Mouse (Mus musculus): ENCODE measurements around the gene Mroh2a. TPM values are rescaled to one million over a fixed set of nuclear protein-coding genes. Genes with fewer than 3 reads are reported as not detected.
A peak's percentile ranks its signal among the peaks of the same experiment; 100 is the strongest.

Gene Mroh2a
- polyA plus RNA-seq, 1 experiment from 2014 or later: 0.50 TPM

- no peak overlapping the region for H3K4me3 ChIP-seq
- peaks cover 55% of the 10 kb centered on the region for H3K9me3 ChIP-seq
- ATAC-seq (replicated peaks): no peak
- no peak overlapping the region for H3K27ac ChIP-seq
- 67% methylated on average over 7 of the region's 7 CpGs for WGBS
- no peaks in the 10 kb centered on the region for H3K4me1 ChIP-seq
- H3K27me3 ChIP-seq (replicated peaks): no peaks in the 10 kb centered on the region
- no peak overlapping the region for H3K9ac ChIP-seq
- no peak overlapping the region for H3K4me2 ChIP-seq
- H3K36me3 ChIP-seq (replicated peaks): no peaks in the 10 kb centered on the region
These were observed 70.9 kb downstream of the Mroh2a start for GRCm38 (mm10) chr1:88297480-88298258.

- Histone ChIP-seq H3K27ac (no peak overlapping the region), H3K27me3 (replicated peaks) (no peaks in the 10 kb centered on the region), H3K36me3 (replicated peaks) (no peaks in the 10 kb centered on the region), H3K4me3 (no peak overlapping the region), H3K4me1 (no peaks in the 10 kb centered on the region), H3K9ac (no peak overlapping the region), H3K9me3 (peaks cover 64% of the 10 kb centered on the region), H3K4me2 (no peak overlapping the region)
- ATAC-seq (replicated peaks): no peak
- 62% methylated on average over 4 of the region's 4 CpGs for WGBS
These were observed 72.1 kb downstream of the Mroh2a start for GRCm38 (mm10) chr1:88298686-88299528.

- H3K36me3 ChIP-seq (replicated peaks): no peaks in the 10 kb centered on the region
- no peak overlapping the region for H3K9ac ChIP-seq
- H3K9me3 ChIP-seq: peaks cover 69% of the 10 kb centered on the region
- 85% methylated on average over 2 of the region's 2 CpGs for WGBS
- no peak overlapping the region for H3K4me2 ChIP-seq
- H3K27ac ChIP-seq: no peak overlapping the region
- no peaks in the 10 kb centered on the region for H3K4me1 ChIP-seq
- ATAC-seq (replicated peaks): no peak
- no peak overlapping the region for H3K4me3 ChIP-seq
- no peaks in the 10 kb centered on the region for H3K27me3 ChIP-seq (replicated peaks)
These were observed 72.8 kb downstream of the Mroh2a start for GRCm38 (mm10) chr1:88299529-88299945.

GRCm38 (mm10) chr1:88300301-88301050, 73.7 kb downstream of the Mroh2a start:
- no peak overlapping the region for H3K4me3 ChIP-seq
- 46% methylated on average over 5 of the region's 5 CpGs for WGBS

GRCm38 (mm10) chr1:88301121-88302014, 74.6 kb downstream of the Mroh2a start:
- Histone ChIP-seq H3K27ac (no peak overlapping the region), H3K4me2 (no peak overlapping the region), H3K4me3 (no peak overlapping the region), H3K9me3 (peaks cover 78% of the 10 kb centered on the region), H3K9ac (no peak overlapping the region), H3K27me3 (replicated peaks) (no peaks in the 10 kb centered on the region), H3K4me1 (no peaks in the 10 kb centered on the region), H3K36me3 (replicated peaks) (no peaks in the 10 kb centered on the region)
- 69% methylated on average over 9 of the region's 9 CpGs for WGBS
- ATAC-seq (replicated peaks): no peak

More at GRCm38 (mm10) chr1:88300301-88301050, 73.7 kb downstream of the Mroh2a start:
- no peak overlapping the region for H3K4me2 ChIP-seq
- H3K4me1 ChIP-seq: no peaks in the 10 kb centered on the region
- no peak overlapping the region for H3K27ac ChIP-seq
- no peaks in the 10 kb centered on the region for H3K36me3 ChIP-seq (replicated peaks)
- H3K9ac ChIP-seq: no peak overlapping the region
- no peaks in the 10 kb centered on the region for H3K27me3 ChIP-seq (replicated peaks)
- ATAC-seq (replicated peaks): 0 out of 2 replicates have a peak, but pooled peaks have one; percentile 7
- H3K9me3 ChIP-seq: peaks cover 77% of the 10 kb centered on the region

- H3K4me3 ChIP-seq: no peak overlapping the region
- H3K4me2 ChIP-seq: no peak overlapping the region
- H3K27me3 ChIP-seq (replicated peaks): no peaks in the 10 kb centered on the region
- H3K27ac ChIP-seq: no peak overlapping the region
- H3K9ac ChIP-seq: no peak overlapping the region
- no peak for ATAC-seq (replicated peaks)
- WGBS: 63% methylated on average over 14 of the region's 14 CpGs
- H3K4me1 ChIP-seq: no peaks in the 10 kb centered on the region
- peaks cover 87% of the 10 kb centered on the region for H3K9me3 ChIP-seq
- no peaks in the 10 kb centered on the region for H3K36me3 ChIP-seq (replicated peaks)
These were observed 75.4 kb downstream of the Mroh2a start for GRCm38 (mm10) chr1:88302057-88302740.

GRCm38 (mm10) chr1:88303762-88304161, 77.0 kb downstream of the Mroh2a start:
- Histone ChIP-seq H3K9ac (no peak overlapping the region), H3K4me3 (no peak overlapping the region), H3K27ac (no peak overlapping the region), H3K36me3 (replicated peaks) (no peaks in the 10 kb centered on the region), H3K27me3 (replicated peaks) (no peaks in the 10 kb centered on the region), H3K4me2 (no peak overlapping the region), H3K9me3 (peaks cover 85% of the 10 kb centered on the region), H3K4me1 (no peaks in the 10 kb centered on the region)
- WGBS: 65% methylated on average over 6 of the region's 6 CpGs
- ATAC-seq (replicated peaks): no peak

- ATAC-seq (replicated peaks): no peak
- Histone ChIP-seq H3K4me3 (no peak overlapping the region), H3K9ac (no peak overlapping the region), H3K9me3 (peaks cover 86% of the 10 kb centered on the region), H3K4me2 (no peak overlapping the region), H3K27ac (no peak overlapping the region), H3K27me3 (replicated peaks) (no peaks in the 10 kb centered on the region), H3K36me3 (replicated peaks) (no peaks in the 10 kb centered on the region), H3K4me1 (no peaks in the 10 kb centered on the region)
- WGBS: 63% methylated on average over 8 of the region's 8 CpGs
These were observed 77.6 kb downstream of the Mroh2a start for GRCm38 (mm10) chr1:88304261-88304985.

GRCm38 (mm10) chr1:88305018-88305795, 78.4 kb downstream of the Mroh2a start:
- H3K4me2 ChIP-seq: no peak overlapping the region
- no peak overlapping the region for H3K27ac ChIP-seq
- H3K4me1 ChIP-seq: no peaks in the 10 kb centered on the region
- peaks cover 86% of the 10 kb centered on the region for H3K9me3 ChIP-seq
- H3K27me3 ChIP-seq (replicated peaks): no peaks in the 10 kb centered on the region
- 47% methylated on average over 6 of the region's 6 CpGs for WGBS
- no peak for ATAC-seq (replicated peaks)
- H3K36me3 ChIP-seq (replicated peaks): no peaks in the 10 kb centered on the region
- H3K4me3 ChIP-seq: no peak overlapping the region
- no peak overlapping the region for H3K9ac ChIP-seq

- Histone ChIP-seq H3K4me2 (no peak overlapping the region), H3K4me1 (no peaks in the 10 kb centered on the region), H3K9ac (no peak overlapping the region), H3K36me3 (replicated peaks) (no peaks in the 10 kb centered on the region), H3K27ac (no peak overlapping the region), H3K9me3 (peaks cover 77% of the 10 kb centered on the region), H3K27me3 (replicated peaks) (no peaks in the 10 kb centered on the region), H3K4me3 (no peak overlapping the region)
- peak; percentile 53 for ATAC-seq (replicated peaks)
- 47% methylated on average over 1 of the region's 1 CpGs for WGBS
These were observed 79.8 kb downstream of the Mroh2a start for GRCm38 (mm10) chr1:88306543-88306942.
